Mouse (Mus musculus): Measurements from ENCODE around the gene Ephx4. TPM values are rescaled to one million over a fixed set of nuclear protein-coding genes. Genes with fewer than 3 reads are reported as not detected.

Ephx4 gene
- total RNA-seq, 2 experiments from 2014 or later = 0.47 to 1.1 TPM

Other genes starting within 250 kb of the Ephx4 start
- gene Tgfbr3, start 113.1 kb upstream of the Ephx4 start, total RNA-seq (2021) = 10 to 100 TPM; 17.1 to 18.3 TPM
- gene Brdt, start 71.6 kb upstream of the Ephx4 start, total RNA-seq (2021) = 1 to 10 TPM; 1.9 to 2.3 TPM
- not detected for gene Lpcat2b, start 28.8 kb downstream of the Ephx4 start, total RNA-seq (2021)
- 1 to 10 TPM; 5.9 to 9.0 TPM for gene Btbd8, start 35.3 kb downstream of the Ephx4 start, total RNA-seq (2021)
- gene Gm42669, start 104.9 kb downstream of the Ephx4 start, total RNA-seq (2021) = not detected
- not detected for gene 1700028K03Rik, start 132.0 kb downstream of the Ephx4 start, total RNA-seq (2021)
- 10 to 100 TPM; 11.0 to 12.4 TPM for gene Rpap2, start 194.6 kb downstream of the Ephx4 start, total RNA-seq (2021)
- 1 to 10 TPM; 4.9 to 7.1 TPM for gene Glmn, start 195.2 kb downstream of the Ephx4 start, total RNA-seq (2021)

Measured in gastrocnemius, postnatal 36 days (tissue).